Mouse (Mus musculus): ENCODE data around the gene Aurkaip1. TPM values are rescaled to one million over a fixed set of nuclear protein-coding genes. Genes with fewer than 3 reads are reported as not detected.
A peak's percentile ranks its signal among the peaks of the same experiment; 100 is the strongest.

Aurkaip1 gene
- total RNA-seq, 2 experiments from 2014 or later, result 99.6 to 104 TPM

- DNase-seq (ENCODE audit: low spot score in 2 of 2), result no peak
- intact Hi-C loops (cut with DNase I), result no loop called here
Measured at GRCm38 (mm10) chr4:155847591-155848352, 16.7 kb downstream of the Aurkaip1 start.

- intact Hi-C loops (cut with DNase I), result no loop called here
- no peak for DNase-seq (ENCODE audit: low spot score in 2 of 2)
Measured at GRCm38 (mm10) chr4:155848434-155849095, 17.5 kb downstream of the Aurkaip1 start.

GRCm38 (mm10) chr4:155849391-155849790 lies 18.3 kb downstream of the Aurkaip1 start:
- no peak for DNase-seq (ENCODE audit: low spot score in 2 of 2)
- intact Hi-C loops (cut with DNase I), result no loop called here

GRCm38 (mm10) chr4:155849792-155850451 lies 18.9 kb downstream of the Aurkaip1 start:
- intact Hi-C loops (cut with DNase I), result no loop called here
- no peak for DNase-seq (ENCODE audit: low spot score in 2 of 2)

- intact Hi-C loops (cut with DNase I), result no loop called here
Measured at GRCm38 (mm10) chr4:155851368-155851767, 20.3 kb downstream of the Aurkaip1 start.

DNA sequence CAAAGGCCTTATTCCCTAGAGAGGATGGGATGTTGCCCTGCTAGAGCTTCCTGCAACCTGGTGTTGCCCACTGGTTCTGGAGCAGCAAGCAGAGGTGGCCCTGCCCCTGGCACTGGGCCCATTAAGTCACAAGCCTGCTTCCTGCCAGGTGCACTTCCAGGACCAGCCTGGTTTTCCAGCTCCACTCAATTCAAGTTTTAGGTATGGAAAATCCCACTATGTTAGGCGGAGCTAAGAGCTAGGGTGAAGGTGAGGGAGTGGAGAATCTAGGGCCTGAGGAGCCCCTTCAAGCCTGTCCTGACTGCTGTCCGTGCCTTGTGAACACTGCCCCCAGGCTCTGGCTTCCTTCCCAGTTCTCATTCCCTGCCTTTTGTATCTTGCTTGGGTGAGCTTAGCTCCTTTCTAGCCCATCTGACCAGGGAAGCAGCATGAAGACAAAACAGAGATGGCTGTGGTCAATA lies 20.9 kb downstream of the Aurkaip1 start:
- intact Hi-C loops (cut with DNase I), result no loop called here
- no peak for DNase-seq (ENCODE audit: low spot score in 2 of 2)

More at GRCm38 (mm10) chr4:155851368-155851767, 20.3 kb downstream of the Aurkaip1 start:
- no peak for DNase-seq (ENCODE audit: low spot score in 2 of 2)

DNA sequence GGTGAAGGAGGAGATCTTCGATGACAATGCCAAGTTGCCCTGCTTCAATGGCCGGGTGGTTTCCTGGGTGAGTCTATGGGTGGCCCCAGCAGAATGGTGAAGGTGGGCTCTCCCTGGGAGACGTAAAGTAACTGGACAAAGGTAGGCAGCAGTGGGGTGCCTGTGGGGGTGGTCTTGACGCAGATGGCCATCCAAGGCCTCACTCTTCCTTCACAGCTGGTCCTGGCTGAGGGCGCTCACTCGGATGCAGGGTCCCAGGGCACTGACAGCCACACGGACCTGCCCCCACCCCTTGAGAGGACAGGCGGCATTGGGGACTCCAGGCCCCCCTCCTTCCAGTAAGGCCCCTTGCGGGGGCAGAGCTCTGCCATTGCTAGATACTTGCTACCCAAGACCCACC lies 22.3 kb downstream of the Aurkaip1 start:
- intact Hi-C loops (cut with DNase I), result no loop called here

GRCm38 (mm10) chr4:155854991-155855390 lies 23.9 kb downstream of the Aurkaip1 start:
- intact Hi-C loops (cut with DNase I), result no loop called here

More for the DNA sequence above, 22.3 kb downstream of the Aurkaip1 start:
- no peak for DNase-seq (ENCODE audit: low spot score in 2 of 2)

DNA sequence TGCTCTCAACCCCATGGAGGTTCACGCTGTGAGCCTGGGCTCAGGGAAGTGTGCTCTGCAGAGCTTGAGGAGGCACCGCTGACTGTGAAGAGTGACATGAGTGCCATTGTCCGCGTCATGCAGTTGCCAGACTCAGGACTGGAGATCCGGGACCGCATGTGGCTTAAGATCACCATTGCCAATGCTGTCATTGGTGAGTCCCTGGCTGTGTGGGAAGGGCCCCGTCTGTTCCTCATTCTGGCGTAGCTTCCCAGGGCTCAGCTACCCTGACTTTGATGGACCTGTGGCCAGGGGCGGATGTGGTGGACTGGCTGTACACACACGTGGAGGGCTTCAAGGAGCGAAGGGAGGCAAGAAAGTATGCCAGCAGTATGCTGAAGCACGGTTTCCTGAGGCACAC lies 25.0 kb downstream of the Aurkaip1 start:
- intact Hi-C loops (cut with DNase I), result no loop called here
- DNase-seq (ENCODE audit: low spot score in 2 of 2), result no peak

More at GRCm38 (mm10) chr4:155854991-155855390, 23.9 kb downstream of the Aurkaip1 start:
- DNase-seq (ENCODE audit: low spot score in 2 of 2), result no peak

DNA sequence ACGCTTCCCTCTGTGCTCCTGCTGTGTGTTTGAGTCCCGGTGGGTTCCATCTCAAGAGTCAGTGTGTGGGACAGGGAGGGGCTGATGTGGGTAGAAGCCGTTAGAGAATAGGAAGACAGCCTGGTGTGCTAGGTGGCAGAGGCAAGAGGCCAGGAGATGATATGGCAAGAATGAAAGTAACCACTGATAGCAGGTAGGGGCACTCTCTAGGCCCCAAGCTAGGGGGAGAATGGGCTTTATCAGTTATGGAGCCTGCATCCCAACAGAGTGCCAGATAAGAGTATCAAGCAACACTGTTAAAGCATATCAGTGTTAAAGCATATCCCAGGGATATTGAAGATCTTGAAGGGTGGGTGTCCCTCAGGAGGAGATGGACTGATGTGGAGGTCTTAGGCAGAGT lies 25.8 kb downstream of the Aurkaip1 start:
- no peak for DNase-seq (ENCODE audit: low spot score in 2 of 2)
- intact Hi-C loops (cut with DNase I), result no loop called here

DNA sequence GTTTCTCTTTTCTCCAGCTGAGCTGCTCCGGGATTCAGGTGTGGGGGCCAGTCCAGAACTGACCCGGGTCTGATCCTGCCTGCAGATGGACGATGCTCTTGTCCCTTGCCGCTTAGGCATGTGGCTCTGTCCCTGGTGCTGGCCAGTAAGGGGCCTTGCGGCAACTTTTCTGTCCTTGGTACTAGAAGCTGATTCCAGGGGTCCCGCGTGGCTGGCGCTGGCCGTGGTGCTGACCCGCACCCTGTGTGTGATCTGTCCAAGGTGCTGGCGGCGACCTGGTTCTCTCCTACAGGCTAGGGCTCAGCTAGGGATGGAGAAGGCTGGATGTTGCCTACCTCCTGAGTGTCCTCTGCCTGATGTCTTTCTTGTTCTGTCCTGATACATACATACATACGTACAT lies 28.2 kb downstream of the Aurkaip1 start:
- intact Hi-C loops (cut with DNase I), result no loop called here
- no peak for DNase-seq (ENCODE audit: low spot score in 2 of 2)

DNA sequence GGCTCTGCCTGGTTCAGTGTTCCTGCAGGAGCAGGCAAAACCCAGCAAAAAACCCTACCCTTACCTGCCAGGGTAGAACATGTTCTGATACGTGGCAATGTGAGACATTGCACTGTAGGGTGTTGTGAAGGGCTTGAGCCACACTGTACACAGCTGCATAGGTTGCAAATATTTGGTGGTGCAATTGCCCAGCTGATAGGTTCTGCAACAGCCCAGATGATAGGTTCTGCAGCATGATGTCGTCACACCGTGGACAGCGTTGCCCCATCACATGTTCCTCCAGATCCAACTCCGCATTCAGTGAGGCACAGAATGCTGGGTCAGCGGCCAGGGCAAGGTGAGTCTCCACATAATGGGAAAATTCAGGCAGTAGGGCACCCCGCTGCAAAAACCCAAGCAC lies 30.7 kb downstream of the Aurkaip1 start:
- no peak for DNase-seq (ENCODE audit: low spot score in 2 of 2)
- intact Hi-C loops (cut with DNase I), result no loop called here

- intact Hi-C loops (cut with DNase I), result no loop called here
- no peak for DNase-seq (ENCODE audit: low spot score in 2 of 2)
Measured at GRCm38 (mm10) chr4:155863001-155863400, 31.9 kb downstream of the Aurkaip1 start, which contains the start of gene Tas1r3. Gene Tas1r3, minus strand, starts transcription at chr4:155863362.

GRCm38 (mm10) chr4:155868614-155869298 lies 37.7 kb downstream of the Aurkaip1 start:
- no peak for DNase-seq (ENCODE audit: low spot score in 2 of 2)
- intact Hi-C loops (cut with DNase I), result no loop called here

DNA sequence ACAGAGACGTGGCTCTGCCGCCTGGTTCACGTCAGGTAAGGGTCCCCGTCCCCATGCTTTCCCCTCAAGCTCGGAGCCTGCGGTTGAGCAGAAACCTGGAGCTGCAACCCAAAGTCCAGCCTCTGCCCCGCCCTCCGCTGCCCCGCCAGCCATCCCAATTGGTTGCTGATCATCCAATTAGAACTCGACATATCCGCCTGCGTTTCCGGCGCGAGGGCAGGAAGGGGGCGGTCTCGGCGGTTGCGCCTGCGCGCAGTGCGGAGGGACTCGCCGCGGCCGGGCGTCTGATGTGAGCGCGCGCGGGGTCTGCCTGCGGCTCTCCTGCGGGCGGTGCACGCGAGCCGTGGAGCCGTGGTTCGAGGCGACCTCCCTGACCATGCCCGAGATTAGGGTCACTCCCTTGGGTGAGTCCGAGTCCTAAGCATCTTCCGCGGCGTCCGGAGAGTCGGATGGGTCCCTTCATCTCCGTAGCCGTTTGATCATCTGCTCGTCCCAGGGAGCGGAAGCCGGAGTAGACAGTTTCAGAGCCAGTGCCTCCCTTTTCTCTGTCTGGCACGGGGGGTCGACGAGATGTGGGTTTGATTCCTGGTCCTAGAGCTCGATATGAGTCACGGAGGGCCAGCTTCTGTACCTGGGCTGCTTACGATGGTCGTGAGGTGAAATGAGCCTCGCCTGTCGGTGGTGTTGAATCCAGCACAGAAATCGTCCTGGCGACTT lies 38.4 kb downstream of the Aurkaip1 start, which contains the start of the genes Cptp and Ints11:
Gene Cptp, minus strand, starts transcription at position 124 of the 717 bp plus-strand sequence.
Gene Ints11, plus strand, starts transcription at position 230 of the 717 bp plus-strand sequence.
- intact Hi-C loops (cut with DNase I), result no loop called here
- peak; percentile 95 to 98 for DNase-seq (ENCODE audit: low spot score in 2 of 2)

GRCm38 (mm10) chr4:155871404-155871803 lies 40.3 kb downstream of the Aurkaip1 start:
- DNase-seq (ENCODE audit: low spot score in 2 of 2), result no peak
- intact Hi-C loops (cut with DNase I), result no loop called here

Measured in left cerebral cortex, postnatal 25 days (tissue).